Mouse (Mus musculus) granulocyte monocyte progenitor cell, adult 5-6 weeks (primary cell): ENCODE data around the gene Lefty2. TPM values are rescaled to one million over a fixed set of nuclear protein-coding genes. Genes with fewer than 3 reads are reported as not detected.

Source experiments
- ATAC-seq: replicated peaks from 2 replicates; pipeline ENCODE4 v1.8.0; 2016; ENCODE audit warnings: mild to moderate bottlenecking, moderate TSS enrichment, inconsistent platforms; ENCODE audit not compliant: poor library complexity, severe bottlenecking
- total RNA-seq, 2 experiments: library from RNA; stranded (forward) in 1 of 2; stranded (reverse) in 1 of 2; fragments of 200-712, 200-1000 nt in 1 of 2; fragments of >200 nt in 1 of 2; fragmentation: Nextera tagmentation in 1 of 2; gene quantifications; 2 replicates each; pipeline ENCODE4 v1.2.3; 2014 to 2017

Lefty2 gene
- total RNA-seq (2014; fragmentation: Nextera tagmentation) (not detected in 2 replicates), total RNA-seq (2017) (not detected in 2 replicates)

- ATAC-seq = no peak
Measured at GRCm38 (mm10) chr1:180892808-180893207, at the start of gene Lefty2. Gene Lefty2, plus strand, starts transcription at chr1:180893108.

- peak; percentile 25 for ATAC-seq
Measured at GRCm38 (mm10) chr1:180848114-180848510, 44.8 kb upstream of the Lefty2 start.

GRCm38 (mm10) chr1:180848511-180849241 is 44.2 kb upstream of the Lefty2 start:
- peak; percentile 56 for ATAC-seq

GRCm38 (mm10) chr1:180849701-180850301 is 43.1 kb upstream of the Lefty2 start:
- ATAC-seq = no peak

- peak; percentile 71 for ATAC-seq
Measured at GRCm38 (mm10) chr1:180850316-180851270, 42.3 kb upstream of the Lefty2 start, which contains the start of gene Sde2. Gene Sde2, plus strand, starts transcription at chr1:180851127.

GRCm38 (mm10) chr1:180858763-180859162 is 34.1 kb upstream of the Lefty2 start:
- peak; percentile 73 for ATAC-seq

GRCm38 (mm10) chr1:180860030-180860429 is 32.9 kb upstream of the Lefty2 start:
- ATAC-seq = no peak

- peak; percentile 58; the same call in 1 of the 2 replicates for ATAC-seq
Measured at GRCm38 (mm10) chr1:180863606-180864005, 29.3 kb upstream of the Lefty2 start.

GRCm38 (mm10) chr1:180866001-180866400 is 26.9 kb upstream of the Lefty2 start:
- ATAC-seq = no peak

GRCm38 (mm10) chr1:180870122-180870650 is 22.7 kb upstream of the Lefty2 start:
- no peak for ATAC-seq

GRCm38 (mm10) chr1:180873861-180874484 is 18.9 kb upstream of the Lefty2 start:
- ATAC-seq = peak; percentile 99

GRCm38 (mm10) chr1:180874615-180875014 is 18.3 kb upstream of the Lefty2 start:
- no peak for ATAC-seq

- ATAC-seq = no peak
Measured at GRCm38 (mm10) chr1:180875126-180875525, 17.8 kb upstream of the Lefty2 start.

GRCm38 (mm10) chr1:180877466-180877865 is 15.4 kb upstream of the Lefty2 start:
- no peak for ATAC-seq

GRCm38 (mm10) chr1:180881768-180882167 is 11.1 kb upstream of the Lefty2 start:
- 0 out of 2 replicates have a peak, but pooled peaks have one; percentile 24 for ATAC-seq

GRCm38 (mm10) chr1:180883731-180884130 is 9.2 kb upstream of the Lefty2 start:
- ATAC-seq = no peak

- peak; percentile 80 for ATAC-seq
Measured at GRCm38 (mm10) chr1:180884484-180884883, 8.4 kb upstream of the Lefty2 start.

GRCm38 (mm10) chr1:180888556-180889042 is 4.3 kb upstream of the Lefty2 start:
- ATAC-seq = peak; percentile 68

GRCm38 (mm10) chr1:180889172-180889571 is 3.7 kb upstream of the Lefty2 start:
- no peak for ATAC-seq

GRCm38 (mm10) chr1:180889841-180890240 is 3.1 kb upstream of the Lefty2 start:
- peak; percentile 52 for ATAC-seq
